In the genomic region with DNA sequence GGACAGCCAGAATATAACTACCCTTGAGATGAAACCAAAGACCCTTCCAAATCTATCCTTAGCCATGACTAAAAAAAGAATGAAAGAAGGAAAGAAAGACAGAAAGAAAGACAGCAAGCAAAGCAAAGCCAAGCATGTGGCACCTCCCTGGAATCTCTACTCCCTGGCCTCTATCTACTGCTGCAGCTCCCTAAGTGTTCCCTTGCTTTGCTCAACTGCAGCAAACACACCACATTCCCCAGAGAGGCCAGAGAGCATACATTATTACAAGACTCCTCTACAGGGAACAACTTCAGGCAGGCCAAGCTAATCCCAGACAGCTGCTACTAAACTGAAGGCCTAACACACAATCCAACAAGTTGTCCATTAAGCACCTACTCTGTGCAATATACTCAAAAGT, we compare ENCODE assay signal across 22 mouse cellular contexts. TPM values are rescaled to one million over a fixed set of nuclear protein-coding genes. Genes with fewer than 3 reads are reported as not detected.
DNase-seq lines count a peak whose midpoint lies in the region; ATAC-seq and TF ChIP-seq lines count a peak whose summit lies in the region.
"Had no signal": no experiment of that assay in that cellular context is flagged by ENCODE, and none has a peak within 500 bp of the region (broad histone marks: within the 10 kb centered on the region; RNA-seq: fewer than 3 reads in every experiment).

No protein-coding gene starts in this region.

- H3K36me3 ChIP-seq in heart, embryonic 13.5 days: peaks cover 71% of the 10 kb centered on the region
- peaks cover 30% of the 10 kb centered on the region for H3K36me3 ChIP-seq in heart, adult 2 months (ENCODE audit: control insufficient read depth, insufficient read depth, low read length)
- peaks cover 24% of the 10 kb centered on the region; the same call in 1 of the 2 replicates for H3K36me3 ChIP-seq in kidney, embryonic 16.5 days (ENCODE audit: insufficient read depth, low read length)
- H3K36me3 ChIP-seq in neural tube, embryonic 13.5 days: peaks cover 56% of the 10 kb centered on the region
- peaks cover 45% of the 10 kb centered on the region for H3K36me3 ChIP-seq in neural tube, embryonic 15.5 days

- H3K27ac ChIP-seq in heart, embryonic 13.5 days (replicated peaks): 0 out of 2 replicates have a peak overlapping the region, but pooled peaks have one; percentile 4
- no peak overlapping the region for H3K27ac ChIP-seq in heart, adult 2 months
- peak overlapping the region; percentile 41; the same call in 1 of the 2 replicates for H3K27ac ChIP-seq in kidney, embryonic 16.5 days (ENCODE audit: low read length)
- H3K27ac ChIP-seq in neural tube, embryonic 13.5 days (replicated peaks): no peak overlapping the region
- no peak overlapping the region for H3K27ac ChIP-seq in neural tube, embryonic 15.5 days (replicated peaks)
- H3K27ac ChIP-seq: embryonic facial prominence, embryonic 12.5 days; forebrain, embryonic 12.5 days; hindbrain, embryonic 12.5 days had no signal

- no peak for TF ChIP-seq CTCF in heart, adult 2 months (IDR thresholded peaks at IDR 0.05)

- no peaks in the 10 kb centered on the region for H3K27me3 ChIP-seq in heart, embryonic 13.5 days (replicated peaks)
- H3K27me3 ChIP-seq in heart, adult 2 months (ENCODE audit: control insufficient read depth, insufficient read depth, low read length): no peaks in the 10 kb centered on the region
- no peaks in the 10 kb centered on the region for H3K27me3 ChIP-seq in kidney, embryonic 16.5 days (ENCODE audit: insufficient read depth, low read length)
- no peaks in the 10 kb centered on the region for H3K27me3 ChIP-seq in neural tube, embryonic 13.5 days
- no peaks in the 10 kb centered on the region for H3K27me3 ChIP-seq in neural tube, embryonic 15.5 days (replicated peaks)
- H3K27me3 ChIP-seq: embryonic facial prominence, embryonic 12.5 days; forebrain, embryonic 12.5 days; hindbrain, embryonic 12.5 days had no signal

- intact Hi-C loops in heart, adult 2 months (cut with DNase I): loop anchor here (10.0 kb wide), 1 partner anchor 1735 kb away; a partner anchor contains a TSS

- 0 out of 2 replicates have a peak overlapping the region, but pooled peaks have one; percentile 2 for H3K9ac ChIP-seq in heart, embryonic 13.5 days
- no peak overlapping the region for H3K9ac ChIP-seq in heart, adult 2 months (ENCODE audit: low read depth, low read length)
- H3K9ac ChIP-seq in kidney, embryonic 16.5 days (replicated peaks; ENCODE audit: low read length): no peak overlapping the region
- H3K9ac ChIP-seq in neural tube, embryonic 13.5 days: peak overlapping the region; percentile 44
- no peak overlapping the region for H3K9ac ChIP-seq in neural tube, embryonic 15.5 days (replicated peaks)
- H3K9ac ChIP-seq: embryonic facial prominence, embryonic 12.5 days; forebrain, embryonic 12.5 days; hindbrain, embryonic 12.5 days had no signal

- peaks cover 12% of the 10 kb centered on the region for H3K79me2 ChIP-seq in heart, adult 2 months (replicated peaks; ENCODE audit: control insufficient read depth, insufficient read depth, low read length)

- no peak overlapping the region for H3K4me3 ChIP-seq in heart, embryonic 13.5 days
- H3K4me3 ChIP-seq in heart, adult 2 months: no peak overlapping the region
- no peak overlapping the region for H3K4me3 ChIP-seq in kidney, embryonic 16.5 days (ENCODE audit: low read length)
- H3K4me3 ChIP-seq in neural tube, embryonic 13.5 days: no peak overlapping the region
- H3K4me3 ChIP-seq in neural tube, embryonic 15.5 days (replicated peaks): no peak overlapping the region
- H3K4me3 ChIP-seq: embryonic facial prominence, embryonic 12.5 days; forebrain, embryonic 12.5 days; hindbrain, embryonic 12.5 days had no signal

- no peak for TF ChIP-seq POLR2A in heart, adult 2 months (IDR thresholded peaks at IDR 0.05; ENCODE audit: insufficient read depth, low read depth, low read length)

- DNase-seq in heart, adult 2 months: no peak
- no peak for DNase-seq in kidney, adult 9 months
- DNase-seq in thymus, postnatal 0 days (ENCODE audit: low spot score): no peak
- DNase-seq: adrenal gland, postnatal 10 days; cerebellum, adult 11 months; cerebellum, adult 8-10 months; cerebellum, postnatal 14 days; embryo, embryonic 11 days; gastrocnemius, postnatal 14 days; heart, postnatal 4 days had no signal

- no peak for ATAC-seq in heart, embryonic 13.5 days (ENCODE audit: extremely low read depth, insufficient number of reproducible peaks, low FRiP score, low TSS enrichment)
- no peak for ATAC-seq in kidney, embryonic 16.5 days (ENCODE audit: low FRiP score, low TSS enrichment)
- no peak for ATAC-seq in neural tube, embryonic 13.5 days (ENCODE audit: low read depth)
- ATAC-seq in neural tube, embryonic 15.5 days (ENCODE audit: low FRiP score): no peak
- ATAC-seq: forebrain, embryonic 16.5 days; hindbrain, embryonic 16.5 days; inflammation-experienced regulatory T-cells, adult 6 months had no signal

- H3K4me2 ChIP-seq in heart, embryonic 13.5 days: no peak overlapping the region; the same call in 1 of the 2 replicates
- no peak overlapping the region for H3K4me2 ChIP-seq in kidney, embryonic 16.5 days (replicated peaks; ENCODE audit: low read depth, low read length)
- H3K4me2 ChIP-seq in neural tube, embryonic 13.5 days: no peak overlapping the region
- no peak overlapping the region for H3K4me2 ChIP-seq in neural tube, embryonic 15.5 days
- H3K4me2 ChIP-seq: embryonic facial prominence, embryonic 12.5 days; forebrain, embryonic 12.5 days; hindbrain, embryonic 12.5 days had no signal

- no peaks in the 10 kb centered on the region for H3K9me3 ChIP-seq in heart, embryonic 13.5 days
- no peaks in the 10 kb centered on the region for H3K9me3 ChIP-seq in kidney, embryonic 16.5 days (ENCODE audit: low read length)
- H3K9me3 ChIP-seq in neural tube, embryonic 13.5 days: no peaks in the 10 kb centered on the region
- no peaks in the 10 kb centered on the region for H3K9me3 ChIP-seq in neural tube, embryonic 15.5 days (replicated peaks)
- H3K9me3 ChIP-seq: embryonic facial prominence, embryonic 12.5 days; forebrain, embryonic 12.5 days; hindbrain, embryonic 12.5 days had no signal

- H3K4me1 ChIP-seq in heart, embryonic 13.5 days: peaks cover 34% of the 10 kb centered on the region
- no peaks in the 10 kb centered on the region; the same call in 1 of the 2 replicates for H3K4me1 ChIP-seq in heart, adult 2 months (ENCODE audit: control insufficient read depth, insufficient read depth, low read length)
- peaks cover 23% of the 10 kb centered on the region for H3K4me1 ChIP-seq in kidney, embryonic 16.5 days (ENCODE audit: insufficient read depth, low read length)
- H3K4me1 ChIP-seq in neural tube, embryonic 13.5 days (replicated peaks): peaks cover 29% of the 10 kb centered on the region
- peaks cover 26% of the 10 kb centered on the region for H3K4me1 ChIP-seq in neural tube, embryonic 15.5 days

- TF ChIP-seq EP300 in heart, adult 2 months (IDR thresholded peaks at IDR 0.05; ENCODE audit: insufficient read depth, low read depth, low read length): no peak

RNA-seq across cellular contexts. Expression of a gene that starts 5.3 kb away (rescaled TPM):
- 80.7 and 97.0 TPM in 2 replicates for polyA plus RNA-seq in heart, embryonic 13.5 days (2015; fragmentation: Nextera tagmentation; extraction: Ambion mirVana)
- 10 to 100 TPM; 49.4 to 50.2 TPM for total RNA-seq in heart, adult 2 months (2021)
- 32.5 and 42.4 TPM in 2 replicates for polyA plus RNA-seq in heart, adult 2 months (2012; rRNA removed)
- 90.2 and 108 TPM in 2 replicates for polyA plus RNA-seq in kidney, embryonic 16.5 days (2015; fragmentation: Nextera tagmentation; extraction: Ambion mirVana)
- polyA plus RNA-seq in neural tube, embryonic 13.5 days (2015; fragmentation: Nextera tagmentation; extraction: Ambion mirVana): 112 and 116 TPM in 2 replicates
- 111 and 121 TPM in 2 replicates for polyA plus RNA-seq in neural tube, embryonic 15.5 days (2015; fragmentation: Nextera tagmentation; extraction: Ambion mirVana)
- polyA plus RNA-seq in thymus, postnatal 0 days (2015; fragmentation: Nextera tagmentation; extraction: Ambion mirVana): 140 and 164 TPM in 2 replicates

RNA-seq across cellular contexts. Expression of a gene that starts 9.6 kb away (rescaled TPM):
- 25.6 and 29.3 TPM in 2 replicates for polyA plus RNA-seq in heart, embryonic 13.5 days (2015; fragmentation: Nextera tagmentation; extraction: Ambion mirVana)
- total RNA-seq in heart, adult 2 months (2021): 10 to 100 TPM; 44.8 to 50.6 TPM
- 89.9 and 95.3 TPM in 2 replicates for polyA plus RNA-seq in heart, adult 2 months (2012; rRNA removed)
- polyA plus RNA-seq in kidney, embryonic 16.5 days (2015; fragmentation: Nextera tagmentation; extraction: Ambion mirVana): 46.0 and 49.9 TPM in 2 replicates
- 29.1 and 31.6 TPM in 2 replicates for polyA plus RNA-seq in neural tube, embryonic 13.5 days (2015; fragmentation: Nextera tagmentation; extraction: Ambion mirVana)
- polyA plus RNA-seq in neural tube, embryonic 15.5 days (2015; fragmentation: Nextera tagmentation; extraction: Ambion mirVana): 40.4 and 42.0 TPM in 2 replicates
- polyA plus RNA-seq in thymus, postnatal 0 days (2015; fragmentation: Nextera tagmentation; extraction: Ambion mirVana): 16.1 and 16.2 TPM in 2 replicates

RNA-seq across cellular contexts. Expression of a gene that starts 23.6 kb away (rescaled TPM):
- 32.4 and 38.4 TPM in 2 replicates for polyA plus RNA-seq in heart, embryonic 13.5 days (2015; fragmentation: Nextera tagmentation; extraction: Ambion mirVana)
- 10 to 100 TPM; 12.2 to 13.6 TPM for total RNA-seq in heart, adult 2 months (2021)
- 19.5 and 20.7 TPM in 2 replicates for polyA plus RNA-seq in heart, adult 2 months (2012; rRNA removed)
- 42.7 and 43.1 TPM in 2 replicates for polyA plus RNA-seq in kidney, embryonic 16.5 days (2015; fragmentation: Nextera tagmentation; extraction: Ambion mirVana)
- polyA plus RNA-seq in neural tube, embryonic 13.5 days (2015; fragmentation: Nextera tagmentation; extraction: Ambion mirVana): 32.4 and 40.4 TPM in 2 replicates
- polyA plus RNA-seq in neural tube, embryonic 15.5 days (2015; fragmentation: Nextera tagmentation; extraction: Ambion mirVana): 41.2 and 41.5 TPM in 2 replicates
- 14.5 and 16.9 TPM in 2 replicates for polyA plus RNA-seq in thymus, postnatal 0 days (2015; fragmentation: Nextera tagmentation; extraction: Ambion mirVana)

RNA-seq across cellular contexts. Expression of a gene that starts 34.5 kb away (rescaled TPM):
- 0.33 TPM in 1 of 2 replicates, not detected in the other for polyA plus RNA-seq in heart, embryonic 13.5 days (2015; fragmentation: Nextera tagmentation; extraction: Ambion mirVana)
- total RNA-seq in heart, adult 2 months (2021): not detected
- polyA plus RNA-seq in heart, adult 2 months (2012; rRNA removed): 0.06 and 0.12 TPM in 2 replicates
- polyA plus RNA-seq in kidney, embryonic 16.5 days (2015; fragmentation: Nextera tagmentation; extraction: Ambion mirVana): 0.10 and 0.17 TPM in 2 replicates
- not detected in 2 replicates for polyA plus RNA-seq in neural tube, embryonic 13.5 days (2015; fragmentation: Nextera tagmentation; extraction: Ambion mirVana)
- polyA plus RNA-seq in neural tube, embryonic 15.5 days (2015; fragmentation: Nextera tagmentation; extraction: Ambion mirVana): 0.10 TPM in 1 of 2 replicates, not detected in the other
- polyA plus RNA-seq in thymus, postnatal 0 days (2015; fragmentation: Nextera tagmentation; extraction: Ambion mirVana): 0.18 TPM in 1 of 2 replicates, not detected in the other
- total RNA-seq: gastrocnemius, postnatal 14 days; granulocyte monocyte progenitor cell, adult 5-6 weeks; heart, postnatal 4 days had no signal
- polyA plus RNA-seq: forebrain, embryonic 12.5 days; forebrain, embryonic 16.5 days; heart, postnatal 0 days; hindbrain, embryonic 12.5 days; hindbrain, embryonic 16.5 days had no signal

RNA-seq across cellular contexts. Expression of a gene that starts 50.1 kb away (rescaled TPM):
- polyA plus RNA-seq in heart, embryonic 13.5 days (2015; fragmentation: Nextera tagmentation; extraction: Ambion mirVana): 82.9 and 89.4 TPM in 2 replicates
- 100 to 1,000 TPM; 113 to 137 TPM for total RNA-seq in heart, adult 2 months (2021)
- polyA plus RNA-seq in heart, adult 2 months (2012; rRNA removed): 92.6 and 98.5 TPM in 2 replicates
- polyA plus RNA-seq in kidney, embryonic 16.5 days (2015; fragmentation: Nextera tagmentation; extraction: Ambion mirVana): 51.5 and 59.8 TPM in 2 replicates
- polyA plus RNA-seq in neural tube, embryonic 13.5 days (2015; fragmentation: Nextera tagmentation; extraction: Ambion mirVana): 84.4 and 88.7 TPM in 2 replicates
- polyA plus RNA-seq in neural tube, embryonic 15.5 days (2015; fragmentation: Nextera tagmentation; extraction: Ambion mirVana): 74.0 and 77.4 TPM in 2 replicates
- polyA plus RNA-seq in thymus, postnatal 0 days (2015; fragmentation: Nextera tagmentation; extraction: Ambion mirVana): 19.9 and 24.8 TPM in 2 replicates

Comparison
In these comparisons a context has a peak if more than half of its experiments do, and no peak if none do; other contexts are left out.
1. H3K27ac ChIP-seq: peak in heart, embryonic 13.5 days (single experiment) and kidney, embryonic 16.5 days (single experiment); none in heart, adult 2 months (single experiment), neural tube, embryonic 13.5 days (single experiment) and neural tube, embryonic 15.5 days (single experiment).
2. H3K9ac ChIP-seq: peak in heart, embryonic 13.5 days (single experiment) and neural tube, embryonic 13.5 days (single experiment); none in heart, adult 2 months (single experiment), kidney, embryonic 16.5 days (single experiment) and neural tube, embryonic 15.5 days (single experiment).